Mouse (Mus musculus): ENCODE results near the gene Epha2.

- TF ChIP-seq POLR2A (IDR thresholded peaks at IDR 0.05; ENCODE audit: borderline replicate concordance, low read depth, low read length): no peak
- TF ChIP-seq CTCF (IDR thresholded peaks at IDR 0.05; ENCODE audit: low read depth, low read length): no peak
These were observed 46.3 kb downstream of the Epha2 start for GRCm38 (mm10) chr4:141347365-141347797.
